Mouse (Mus musculus) G1E (cell line): ENCODE measurements around the gene Plcb4. TPM values are rescaled to one million over a fixed set of nuclear protein-coding genes. Genes with fewer than 3 reads are reported as not detected.

Experiments
- ATAC-seq: 2 replicates; pipeline ENCODE4 v1.8.0; 2016; ENCODE audit warnings: mild to moderate bottlenecking; ENCODE audit not compliant: insufficient number of reproducible peaks, poor library complexity, low FRiP score, severe bottlenecking; ENCODE audit errors: extremely low read depth
- DNase-seq: peaks from one replicate; pipeline ENCODE4 v3.0.0; 2012; ENCODE audit warnings: low spot score
- H3K27me3 ChIP-seq: 2 replicates; pipeline ENCODE4 v1.6.1; 2012; ENCODE audit warnings: mild to moderate bottlenecking, low read length, inconsistent platforms; ENCODE audit not compliant: insufficient read depth
- H3K36me3 ChIP-seq: replicated peaks from 2 replicates; pipeline ENCODE3; 2012; ENCODE audit warnings: mild to moderate bottlenecking, inconsistent platforms
- H3K4me1 ChIP-seq: 2 replicates; pipeline ENCODE4 v1.6.1; 2012; ENCODE audit warnings: low read depth, low read length, inconsistent platforms, mixed read lengths; ENCODE audit not compliant: insufficient read depth
- H3K4me3 ChIP-seq: 2 replicates; pipeline ENCODE4 v1.5.1; 2012; ENCODE audit warnings: low read depth, mild to moderate bottlenecking, inconsistent platforms, low read length, moderate library complexity, mixed read lengths
- H3K9me3 ChIP-seq: replicated peaks from 2 replicates; pipeline ENCODE4 v1.6.1; 2012; ENCODE audit warnings: inconsistent platforms
- CTCF ChIP-seq: IDR thresholded peaks from 2 replicates; pipeline ENCODE4 v1.5.1; 2012; ENCODE audit warnings: low read depth, low read length, inconsistent platforms, mixed read lengths
- GATA1 ChIP-seq: IDR thresholded peaks from 2 replicates; pipeline ENCODE4 v1.6.1; 2012; ENCODE audit warnings: borderline replicate concordance, low read length, inconsistent platforms, mixed read lengths
- GATA2 ChIP-seq: IDR thresholded peaks from 2 replicates; pipeline ENCODE4 v1.6.1; 2012; ENCODE audit warnings: low read depth, low read length, inconsistent platforms, borderline replicate concordance
- POLR2AphosphoS5 ChIP-seq: IDR thresholded peaks from 2 replicates; pipeline ENCODE4 v1.6.1; 2012; ENCODE audit warnings: low read depth, low read length, inconsistent platforms; ENCODE audit not compliant: insufficient replicate concordance
- TAL1 ChIP-seq: conservative IDR thresholded peaks from 2 replicates; pipeline ENCODE4 v1.6.1; 2012; ENCODE audit warnings: low read depth, low read length, inconsistent platforms, mixed read lengths
- polyA plus RNA-seq: library from polyadenylated mRNA; stranded (reverse); fragments of >175 nt; gene quantifications from 2 replicates; pipeline ENCODE4 v1.2.3, GENCODE M21; 2012
- total RNA-seq, 2 experiments: library from RNA; stranded (forward) in 1 of 2; stranded (reverse) in 1 of 2; fragments of 200-1000 nt in 1 of 2; fragments of >200 nt in 1 of 2; fragmentation: Nextera tagmentation in 1 of 2; gene quantifications; 2 replicates each; pipeline ENCODE4 v1.2.3; 2014 to 2017

The Plcb4 gene
- total and polyA plus RNA-seq, 3 experiments = 0.27 TPM; not detected in 2

DNA sequence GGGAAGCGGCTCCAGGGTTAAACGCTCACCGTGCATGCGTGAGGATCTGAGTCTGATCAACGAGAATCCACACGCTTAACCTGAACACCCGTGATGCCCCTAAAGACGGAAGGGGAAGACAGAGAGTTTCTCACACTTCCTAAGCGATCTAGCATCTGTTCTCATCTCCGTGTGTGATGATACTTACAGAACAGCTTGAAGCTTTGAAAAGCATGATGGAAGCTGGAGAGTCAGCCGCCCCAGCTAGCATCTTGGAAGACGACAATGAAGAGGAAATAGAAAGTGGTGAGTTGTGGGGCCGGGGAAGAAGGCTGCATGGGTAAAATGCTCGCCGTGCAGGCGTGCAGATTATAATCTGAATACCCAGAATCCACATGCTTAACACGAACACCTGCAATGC, 299.6 kb downstream of the Plcb4 start:
- DNase-seq (no peak), ATAC-seq (no peak)
- Histone ChIP-seq H3K4me3 (no peak overlapping the region), H3K36me3 (no peaks in the 10 kb centered on the region), H3K27me3 (no peaks in the 10 kb centered on the region), H3K9me3 (peaks cover 53% of the 10 kb centered on the region), H3K4me1 (no peaks in the 10 kb centered on the region)
- TF ChIP-seq CTCF (no peak), POLR2AphosphoS5 (no peak), TAL1 (no peak), GATA1 (no peak), GATA2 (no peak)

DNA sequence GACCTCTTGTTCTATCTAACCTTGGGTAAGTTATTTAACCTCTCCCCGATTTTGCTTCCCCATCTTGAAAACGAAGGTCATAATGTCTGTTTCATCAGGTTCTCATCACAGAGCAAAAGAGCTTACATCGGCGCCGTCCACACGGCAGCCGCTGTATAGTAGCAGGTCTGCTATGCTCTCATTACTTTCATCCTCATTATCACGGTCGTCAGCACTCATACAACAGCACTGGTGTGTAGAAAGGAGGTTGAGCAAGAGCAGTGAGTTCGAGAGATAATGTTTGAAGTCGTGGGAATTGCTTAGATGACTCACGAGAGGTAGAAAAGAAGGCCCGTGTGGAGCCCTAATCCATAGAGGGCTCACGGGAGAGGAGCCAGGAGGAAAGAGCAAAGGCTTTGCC, 304.3 kb downstream of the Plcb4 start:
- ATAC-seq = no peak

DNA sequence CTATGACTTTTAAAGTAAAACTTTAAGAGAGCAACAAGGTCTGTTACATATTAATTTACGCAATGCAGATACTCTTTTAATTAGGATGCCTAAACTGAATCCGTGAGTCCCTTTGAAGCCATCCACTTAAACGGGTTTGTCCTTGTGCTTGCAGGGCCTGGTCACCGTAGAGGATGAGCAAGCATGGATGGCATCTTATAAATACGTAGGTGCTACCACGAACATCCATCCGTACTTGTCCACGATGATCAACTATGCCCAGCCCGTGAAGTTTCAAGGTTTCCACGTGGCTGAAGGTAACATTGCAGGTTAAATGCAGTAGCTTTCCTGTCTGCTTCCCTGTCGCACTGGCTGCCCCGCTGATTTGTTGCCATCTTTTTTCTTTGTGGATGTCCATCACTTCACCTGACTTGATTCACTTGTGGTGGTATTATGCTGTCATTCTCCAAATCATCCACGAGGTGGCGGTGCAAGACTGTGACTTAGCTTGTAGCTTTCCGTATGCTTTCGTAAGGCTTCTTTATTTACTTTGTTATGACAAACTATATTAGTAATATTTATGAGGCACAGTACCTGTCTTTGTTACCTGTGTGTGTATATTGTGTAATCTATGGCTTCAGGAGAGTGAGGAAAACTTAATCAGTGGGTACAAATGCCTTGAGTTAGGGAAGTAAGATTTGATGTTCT, 308.2 kb downstream of the Plcb4 start:
- no peaks in the 10 kb centered on the region for H3K27me3 ChIP-seq
- H3K36me3 ChIP-seq = no peaks in the 10 kb centered on the region
- peaks cover 60% of the 10 kb centered on the region for H3K9me3 ChIP-seq
- TF ChIP-seq POLR2AphosphoS5 = no peak
- TF ChIP-seq GATA2 = no peak
- no peak for TF ChIP-seq TAL1
- TF ChIP-seq GATA1 = no peak
- TF ChIP-seq CTCF = no peak
- H3K4me3 ChIP-seq = no peak overlapping the region
- ATAC-seq (no peak), DNase-seq (no peak)
- H3K4me1 ChIP-seq = no peaks in the 10 kb centered on the region

More for the DNA sequence above, 304.3 kb downstream of the Plcb4 start:
- peaks cover 49% of the 10 kb centered on the region for H3K9me3 ChIP-seq
- no peak overlapping the region for H3K4me3 ChIP-seq
- H3K36me3 ChIP-seq = no peaks in the 10 kb centered on the region
- no peaks in the 10 kb centered on the region for H3K27me3 ChIP-seq
- no peaks in the 10 kb centered on the region for H3K4me1 ChIP-seq
- TF ChIP-seq CTCF (no peak), GATA1 (no peak), GATA2 (no peak), POLR2AphosphoS5 (no peak), TAL1 (no peak)
- no peak for DNase-seq

DNA sequence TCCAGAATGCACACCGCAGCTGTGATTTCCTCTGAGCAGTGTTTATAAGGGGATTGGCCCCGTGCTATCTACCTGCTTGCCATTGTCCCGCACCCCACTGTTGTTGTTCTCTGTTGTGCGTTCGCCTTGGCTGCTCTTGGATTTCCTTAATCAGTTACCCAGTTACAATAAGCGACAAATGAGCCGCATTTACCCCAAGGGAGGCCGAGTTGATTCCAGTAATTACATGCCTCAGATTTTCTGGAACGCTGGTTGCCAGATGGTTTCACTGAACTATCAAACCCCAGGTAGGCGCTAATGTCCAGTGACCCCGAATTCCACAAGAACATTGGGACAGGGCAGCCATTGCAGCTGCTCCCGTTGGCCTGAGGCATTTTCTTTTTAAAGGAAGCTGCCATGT, 309.3 kb downstream of the Plcb4 start:
- no peaks in the 10 kb centered on the region for H3K4me1 ChIP-seq
- no peak for DNase-seq
- H3K27me3 ChIP-seq = no peaks in the 10 kb centered on the region
- ATAC-seq = no peak
- H3K9me3 ChIP-seq = peaks cover 59% of the 10 kb centered on the region
- no peak for TF ChIP-seq TAL1
- no peak for TF ChIP-seq GATA2
- no peak for TF ChIP-seq POLR2AphosphoS5
- no peak for TF ChIP-seq GATA1
- no peak for TF ChIP-seq CTCF
- no peak overlapping the region for H3K4me3 ChIP-seq
- H3K36me3 ChIP-seq = no peaks in the 10 kb centered on the region

DNA sequence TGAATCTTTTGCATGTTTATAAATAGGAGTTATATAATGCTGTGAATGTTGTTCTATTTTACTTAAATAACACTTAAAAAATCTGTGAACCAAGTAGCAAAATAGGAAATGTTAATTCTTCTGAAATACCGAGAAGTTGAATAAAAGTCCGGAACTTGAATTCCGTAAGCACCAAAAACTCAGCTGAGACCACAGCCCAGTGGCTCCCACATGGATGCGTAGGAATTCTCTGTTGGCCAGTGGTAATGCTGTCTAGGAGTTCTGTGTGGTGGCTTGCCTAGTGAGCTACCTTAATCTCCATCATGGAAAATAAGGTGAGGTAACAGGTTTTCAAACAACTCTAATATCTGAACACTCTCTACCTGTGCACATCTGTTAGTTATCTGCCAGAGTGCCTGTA, 312.1 kb downstream of the Plcb4 start:
- ATAC-seq = no peak
- Histone ChIP-seq H3K4me3 (no peak overlapping the region), H3K36me3 (no peaks in the 10 kb centered on the region), H3K4me1 (no peaks in the 10 kb centered on the region), H3K9me3 (peaks cover 51% of the 10 kb centered on the region), H3K27me3 (no peaks in the 10 kb centered on the region)
- TF ChIP-seq GATA2 (no peak), TAL1 (no peak), POLR2AphosphoS5 (no peak), CTCF (no peak), GATA1 (no peak)
- DNase-seq = no peak

DNA sequence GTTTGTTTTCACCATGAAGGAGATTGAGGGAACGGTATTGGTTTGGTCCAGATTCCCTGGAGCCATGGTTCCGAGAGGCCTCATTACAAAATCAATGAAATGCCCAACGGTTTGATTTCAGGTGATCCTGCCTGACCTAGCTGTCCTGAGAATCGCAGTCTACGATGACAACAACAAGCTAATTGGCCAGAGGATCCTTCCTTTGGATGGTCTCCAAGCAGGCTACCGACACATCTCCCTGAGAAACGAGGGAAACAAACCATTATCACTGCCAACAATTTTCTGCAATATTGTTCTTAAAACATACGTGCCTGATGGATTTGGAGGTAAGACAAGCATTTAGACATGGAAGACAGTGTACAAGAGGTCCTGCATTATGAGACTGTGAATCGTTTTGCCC, 317.2 kb downstream of the Plcb4 start:
- Histone ChIP-seq H3K9me3 (peaks cover 47% of the 10 kb centered on the region), H3K4me1 (no peaks in the 10 kb centered on the region), H3K36me3 (no peaks in the 10 kb centered on the region), H3K27me3 (no peaks in the 10 kb centered on the region), H3K4me3 (no peak overlapping the region)
- no peak for DNase-seq
- ATAC-seq = no peak
- TF ChIP-seq GATA1 (no peak), CTCF (no peak), TAL1 (no peak), GATA2 (no peak), POLR2AphosphoS5 (no peak)
